Mouse (Mus musculus) forebrain, embryonic 11.5 days (tissue): Measurements from ENCODE around the gene Ahsg. TPM values are rescaled to one million over a fixed set of nuclear protein-coding genes. Genes with fewer than 3 reads are reported as not detected.
A peak's percentile ranks its signal among the peaks of the same experiment; 100 is the strongest.

Experiments used
- ATAC-seq: fragments of 200-750 bp; cut with Nextera tagmentation; replicated peaks from 2 replicates; pipeline ENCODE4 v1.8.0; 2017; ENCODE audit warnings: moderate TSS enrichment; ENCODE audit not compliant: low FRiP score
- DNase-seq: peaks from one replicate; pipeline ENCODE4 v3.0.0-alpha.2; 2017; ENCODE audit warnings: low spot score
- H3K27ac ChIP-seq: fragments of 300-500 bp; sonication (generic); 2 replicates; pipeline ENCODE4 v1.5.1; 2014; ENCODE audit warnings: low read depth, low read length
- H3K27me3 ChIP-seq: fragments of 300-500 bp; sonication (generic); 2 replicates; pipeline ENCODE4 v1.6.1; 2014; ENCODE audit warnings: mild to moderate bottlenecking, low read length, mixed read lengths; ENCODE audit not compliant: control insufficient read depth, insufficient read depth
- H3K36me3 ChIP-seq: fragments of 300-500 bp; sonication (generic); 2 replicates; pipeline ENCODE4 v1.6.1; 2014; ENCODE audit warnings: mild to moderate bottlenecking, low read length, moderate library complexity, mixed read lengths; ENCODE audit not compliant: control insufficient read depth, insufficient read depth
- H3K4me1 ChIP-seq: fragments of 300-500 bp; sonication (generic); replicated peaks from 2 replicates; pipeline ENCODE4 v1.6.1; 2014; ENCODE audit warnings: low read length, mixed read lengths; ENCODE audit not compliant: control insufficient read depth, insufficient read depth
- H3K4me2 ChIP-seq: fragments of 300-500 bp; sonication (generic); 2 replicates; pipeline ENCODE4 v1.6.1; 2014; ENCODE audit warnings: low read depth, mild to moderate bottlenecking, low read length, moderate library complexity, mixed read lengths; ENCODE audit not compliant: severe bottlenecking
- H3K4me3 ChIP-seq: fragments of 300-500 bp; sonication (generic); 2 replicates; pipeline ENCODE4 v1.5.1; 2014; ENCODE audit warnings: low read depth, low read length
- H3K9ac ChIP-seq: fragments of 300-500 bp; sonication (generic); 2 replicates; pipeline ENCODE4 v1.6.1; 2014; ENCODE audit warnings: low read length
- H3K9me3 ChIP-seq: fragments of 300-500 bp; sonication (generic); 2 replicates; pipeline ENCODE4 v1.6.1; 2016; ENCODE audit warnings: low read length, mixed read lengths; ENCODE audit not compliant: control insufficient read depth
- WGBS: fragments of 180-500 bp; shearing (Covaris S2); extraction: QIAGEN DNeasy Blood & Tissue Kit; methylation state at CpG from one replicate; pipeline ENCODE4 v1.1.7; 2014; 5-methylcytosine and 5-hydroxymethylcytosine counted together
- polyA plus RNA-seq: library from polyadenylated mRNA; unstranded; fragments of >200 nt; fragmentation: Nextera tagmentation; extraction: Ambion mirVana; gene quantifications from 2 replicates; pipeline ENCODE4 v1.2.1, GENCODE M21; 2014

Gene Ahsg
- polyA plus RNA-seq, 1 experiment from 2014 or later: not detected

DNA sequence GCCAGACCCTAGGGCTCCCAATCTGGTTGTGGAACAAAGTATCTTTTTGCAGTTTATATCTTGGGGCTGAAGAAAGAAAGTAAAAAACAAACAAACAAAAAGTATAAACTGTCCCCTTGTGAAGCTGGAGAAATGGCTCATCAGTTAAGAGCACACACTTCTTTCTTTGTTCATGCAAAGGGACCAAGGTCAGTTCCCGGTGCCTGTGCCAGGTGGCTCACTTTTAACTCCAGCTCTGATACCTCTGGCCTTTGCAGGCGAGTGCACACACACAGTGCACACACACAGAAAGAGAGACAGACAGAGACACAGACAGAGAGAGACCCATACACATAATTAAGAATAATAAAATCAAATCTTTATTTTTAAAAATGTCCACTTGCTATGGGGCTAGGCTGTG is 5.5 kb downstream of the Ahsg start:
- WGBS: 71% methylated on average over 2 of the region's 2 CpGs
- Histone ChIP-seq H3K9ac (no peak overlapping the region), H3K27ac (no peak overlapping the region), H3K4me1 (0 out of 2 replicates have a peak, but pooled peaks cover 2% of the 10 kb centered on the region), H3K4me3 (no peak overlapping the region), H3K36me3 (no peaks in the 10 kb centered on the region), H3K27me3 (no peaks in the 10 kb centered on the region), H3K9me3 (no peaks in the 10 kb centered on the region), H3K4me2 (no peak overlapping the region)
- DNase-seq (no peak), ATAC-seq (no peak)

DNA sequence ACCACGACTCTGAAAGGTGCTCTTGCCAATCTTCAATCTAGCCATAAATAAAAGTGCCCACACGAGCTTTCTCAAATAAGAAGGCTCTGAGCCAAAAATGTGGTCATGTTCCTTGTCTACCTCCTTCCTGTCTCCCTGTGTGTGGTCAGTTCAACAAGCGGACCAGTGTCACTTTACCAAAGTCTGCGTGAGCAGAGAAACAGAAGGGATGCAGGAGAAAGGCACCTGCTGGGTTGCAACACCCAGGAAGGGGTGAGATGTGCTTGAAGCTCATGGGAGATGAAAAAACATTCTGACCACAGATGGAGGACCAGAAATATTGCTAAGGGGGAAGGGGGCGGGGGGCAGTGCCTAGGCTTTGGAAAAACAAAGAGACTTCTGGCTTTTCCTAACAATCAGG is 8.3 kb downstream of the Ahsg start:
- no peaks in the 10 kb centered on the region for H3K36me3 ChIP-seq
- 68% methylated on average over 5 of the region's 5 CpGs for WGBS
- no peak overlapping the region for H3K27ac ChIP-seq
- H3K9ac ChIP-seq: no peak overlapping the region
- DNase-seq (no peak), ATAC-seq (no peak)
- H3K4me1 ChIP-seq: 0 out of 2 replicates have a peak, but pooled peaks cover under 1% of the 10 kb centered on the region
- H3K4me3 ChIP-seq: no peak overlapping the region
- no peaks in the 10 kb centered on the region for H3K9me3 ChIP-seq
- H3K27me3 ChIP-seq: no peaks in the 10 kb centered on the region
- no peak overlapping the region for H3K4me2 ChIP-seq

DNA sequence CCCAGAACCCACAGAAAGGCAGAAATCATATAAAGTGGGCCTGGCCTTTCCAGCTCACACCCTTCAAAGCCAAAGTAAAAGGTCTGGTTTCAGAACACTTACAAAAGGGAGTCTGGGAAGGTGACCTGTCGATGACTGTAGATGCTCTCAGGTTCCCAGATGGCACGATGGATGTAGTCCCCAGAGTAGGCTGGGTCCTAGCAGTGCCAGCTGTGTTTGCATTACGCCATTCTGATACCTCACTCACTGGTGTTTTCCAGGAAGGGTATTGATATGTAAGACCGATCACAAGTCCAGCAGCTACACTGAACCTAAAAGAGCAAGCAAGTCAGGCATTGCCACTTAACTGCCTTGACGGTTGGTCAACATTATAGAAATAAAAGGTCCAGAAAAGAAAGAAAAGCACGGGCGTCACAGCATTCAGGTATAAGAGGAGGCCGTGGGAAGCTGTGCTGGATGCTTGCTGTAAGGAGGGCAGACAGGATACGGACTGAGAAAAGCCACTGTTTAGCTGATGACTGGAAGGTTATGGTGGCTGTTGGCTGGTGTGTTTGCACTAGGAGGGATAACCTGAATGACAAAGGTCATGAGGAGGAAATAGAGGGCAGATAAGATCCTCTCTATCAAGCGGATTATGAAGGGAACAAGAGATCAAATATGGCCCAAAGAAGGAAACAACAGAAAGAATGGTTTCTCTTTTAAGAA is 8.9 kb downstream of the Ahsg start:
- no peak for ATAC-seq
- H3K9ac ChIP-seq: no peak overlapping the region
- 85% methylated on average over 10 of the region's 10 CpGs for WGBS
- no peaks in the 10 kb centered on the region for H3K4me1 ChIP-seq
- no peaks in the 10 kb centered on the region for H3K36me3 ChIP-seq
- no peaks in the 10 kb centered on the region for H3K9me3 ChIP-seq
- H3K4me3 ChIP-seq: no peak overlapping the region
- no peak overlapping the region for H3K4me2 ChIP-seq
- DNase-seq: no peak
- H3K27me3 ChIP-seq: no peaks in the 10 kb centered on the region
- no peak overlapping the region for H3K27ac ChIP-seq

DNA sequence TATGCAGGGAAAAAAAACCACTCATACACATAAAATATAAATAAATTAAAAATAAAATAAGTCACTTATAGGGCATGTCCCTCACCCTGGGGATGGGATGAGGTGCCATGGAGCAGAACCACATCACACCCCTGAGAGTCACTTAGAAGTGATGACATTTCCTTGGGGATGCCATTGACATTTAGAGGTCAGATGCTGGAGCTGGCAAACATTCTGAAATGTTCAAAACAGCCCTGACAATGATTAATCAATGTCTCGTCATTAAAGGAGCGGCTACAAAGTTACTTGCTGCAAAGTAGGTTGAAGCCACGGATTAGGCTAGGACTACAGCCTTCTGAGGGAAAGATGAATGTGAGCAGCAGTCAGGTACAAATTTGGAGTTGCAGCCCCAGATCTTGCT is 10.2 kb downstream of the Ahsg start:
- no peak overlapping the region for H3K9ac ChIP-seq
- no peaks in the 10 kb centered on the region for H3K4me1 ChIP-seq
- no peak for DNase-seq
- no peak overlapping the region for H3K4me2 ChIP-seq
- H3K4me3 ChIP-seq: no peak overlapping the region
- H3K9me3 ChIP-seq: no peaks in the 10 kb centered on the region
- 85% methylated on average over 3 of the region's 3 CpGs for WGBS
- H3K36me3 ChIP-seq: no peaks in the 10 kb centered on the region
- no peak for ATAC-seq
- H3K27me3 ChIP-seq: no peaks in the 10 kb centered on the region
- no peak overlapping the region for H3K27ac ChIP-seq

DNA sequence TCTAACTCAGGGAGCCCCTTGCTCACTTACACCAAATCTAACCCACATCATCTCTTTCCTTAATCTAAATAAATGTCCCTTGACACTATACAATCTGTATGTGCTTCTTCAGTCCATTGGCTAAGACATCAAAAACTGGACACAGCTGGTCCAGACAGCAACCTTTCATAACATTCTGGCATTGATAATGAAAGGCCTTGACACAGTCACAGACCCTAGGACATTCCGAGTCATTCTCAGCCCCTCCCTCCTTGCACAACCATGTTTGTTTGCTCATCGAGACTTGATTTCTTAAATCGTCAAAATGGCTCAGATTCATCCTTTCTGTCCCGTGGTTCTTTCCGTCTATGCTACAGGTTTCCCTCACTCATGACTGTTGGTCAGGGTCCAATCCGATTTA is 18.2 kb downstream of the Ahsg start:
- H3K27ac ChIP-seq: no peak overlapping the region
- no peaks in the 10 kb centered on the region for H3K27me3 ChIP-seq
- H3K9ac ChIP-seq: no peak overlapping the region
- no peaks in the 10 kb centered on the region for H3K9me3 ChIP-seq
- no peak for DNase-seq
- H3K4me1 ChIP-seq: no peaks in the 10 kb centered on the region
- ATAC-seq: no peak
- H3K36me3 ChIP-seq: no peaks in the 10 kb centered on the region
- no peak overlapping the region for H3K4me3 ChIP-seq
- WGBS: 89% methylated on average over 6 of the region's 6 CpGs
- H3K4me2 ChIP-seq: no peak overlapping the region

DNA sequence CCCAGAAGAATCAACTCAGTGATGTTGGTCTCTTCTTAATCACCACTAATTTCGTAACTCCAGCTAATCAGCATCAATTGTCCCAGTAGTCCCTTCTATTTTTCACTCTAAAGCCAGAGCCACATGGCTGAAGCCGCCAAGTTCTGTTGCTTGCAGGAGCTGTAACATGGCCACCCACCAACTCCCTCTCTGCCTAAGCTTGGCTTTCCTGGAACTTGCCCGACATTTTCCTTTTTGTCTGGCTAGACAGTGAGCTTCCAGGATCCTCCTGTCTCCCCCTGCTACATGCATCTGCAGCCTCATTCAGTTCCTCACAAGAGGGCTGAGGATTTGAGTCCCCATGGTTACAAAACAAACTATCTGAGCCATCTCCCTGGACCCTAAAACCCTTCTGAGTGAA is 20.9 kb downstream of the Ahsg start:
- Histone ChIP-seq H3K9ac (no peak overlapping the region), H3K27ac (no peak overlapping the region), H3K4me1 (no peaks in the 10 kb centered on the region), H3K36me3 (no peaks in the 10 kb centered on the region), H3K27me3 (no peaks in the 10 kb centered on the region), H3K4me2 (no peak overlapping the region), H3K4me3 (no peak overlapping the region), H3K9me3 (no peaks in the 10 kb centered on the region)
- WGBS: 84% methylated on average over 3 of the region's 3 CpGs
- ATAC-seq: no peak
- DNase-seq: peak; percentile 9

DNA sequence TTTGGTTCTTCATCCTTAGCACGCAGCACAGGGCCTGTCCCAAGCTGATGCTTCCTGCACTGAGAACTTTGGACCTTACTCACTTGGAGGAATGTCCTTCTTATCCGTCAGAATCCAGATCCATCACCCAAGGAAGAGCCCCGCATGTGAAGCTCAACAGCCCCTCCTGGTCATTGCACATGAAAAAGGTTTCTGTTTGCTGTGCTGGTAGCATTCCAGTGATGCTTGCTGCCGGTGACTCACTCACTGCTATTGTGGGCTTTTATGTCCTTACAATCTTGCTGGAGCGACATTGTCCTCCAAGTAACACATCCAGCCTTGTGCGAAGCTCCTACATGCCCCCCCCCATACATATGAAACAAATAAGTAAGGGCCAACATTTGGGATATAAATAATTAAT is 21.8 kb downstream of the Ahsg start:
- H3K9me3 ChIP-seq: no peaks in the 10 kb centered on the region
- H3K4me2 ChIP-seq: no peak overlapping the region
- ATAC-seq (no peak), DNase-seq (peak; percentile 41)
- H3K27ac ChIP-seq: no peak overlapping the region
- no peak overlapping the region for H3K9ac ChIP-seq
- no peak overlapping the region for H3K4me3 ChIP-seq
- no peaks in the 10 kb centered on the region for H3K27me3 ChIP-seq
- no peaks in the 10 kb centered on the region for H3K36me3 ChIP-seq
- WGBS: 86% methylated on average over 6 of the region's 6 CpGs
- no peaks in the 10 kb centered on the region for H3K4me1 ChIP-seq

DNA sequence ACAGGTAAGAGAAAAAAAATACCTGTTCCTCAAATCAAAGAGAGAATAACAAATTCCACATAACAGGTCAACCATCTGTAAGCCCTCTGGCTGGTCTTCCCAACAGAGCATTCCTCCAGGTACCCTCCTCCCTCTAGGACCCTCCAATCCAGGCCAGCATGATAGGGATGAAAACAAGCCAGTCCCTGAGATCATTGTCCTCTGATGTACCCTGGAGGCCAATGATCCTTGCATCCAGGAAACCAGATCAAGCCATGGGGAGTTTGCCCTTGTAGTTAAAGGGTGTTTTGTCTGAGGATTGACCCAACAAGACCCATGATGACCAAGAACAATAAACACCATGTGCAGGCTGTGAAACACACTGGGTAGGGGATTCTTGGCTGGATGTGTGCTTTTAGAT is 23.2 kb downstream of the Ahsg start:
- no peak for ATAC-seq

DNA sequence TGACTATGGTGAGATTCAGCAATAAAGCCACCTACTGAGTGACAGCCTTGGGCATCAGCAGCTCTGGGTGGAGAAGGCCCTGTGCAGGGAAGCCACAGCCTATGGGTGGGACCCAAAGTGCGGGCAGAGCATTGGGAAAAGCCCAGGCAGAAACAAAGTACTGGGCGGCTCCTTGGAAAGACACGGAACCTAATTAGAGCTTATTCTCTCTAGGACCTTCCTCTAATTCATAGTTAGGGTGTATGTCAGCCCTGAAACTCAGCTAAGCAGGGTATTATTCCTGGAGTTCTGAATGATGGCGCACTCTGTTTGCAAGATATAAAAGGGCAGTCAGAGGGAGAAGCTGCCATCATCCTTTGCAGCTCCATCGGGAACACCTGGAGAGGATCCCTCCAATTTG is 27.0 kb downstream of the Ahsg start, which contains the start of gene Fetub:
TSS of gene Fetub (plus strand) at position 301 of the 400 bp plus-strand sequence.
- Histone ChIP-seq H3K9me3 (no peaks in the 10 kb centered on the region), H3K9ac (no peak within 1 kb of the TSS), H3K4me1 (no peaks in the 10 kb centered on the region), H3K27me3 (no peaks in the 10 kb centered on the region), H3K4me2 (no peak within 1 kb of the TSS), H3K4me3 (no peak within 1 kb of the TSS), H3K36me3 (no peaks in the 10 kb centered on the region), H3K27ac (no peak within 1 kb of the TSS)
- ATAC-seq (no peak), DNase-seq (no peak)
- WGBS: 85% methylated on average over 5 of the region's 5 CpGs

More for the DNA sequence above, 23.2 kb downstream of the Ahsg start:
- H3K4me3 ChIP-seq: no peak overlapping the region
- H3K36me3 ChIP-seq: no peaks in the 10 kb centered on the region
- no peaks in the 10 kb centered on the region for H3K9me3 ChIP-seq
- no peaks in the 10 kb centered on the region for H3K27me3 ChIP-seq
- DNase-seq: peak; percentile 8
- no peak overlapping the region for H3K4me2 ChIP-seq
- H3K27ac ChIP-seq: no peak overlapping the region
- H3K4me1 ChIP-seq: no peaks in the 10 kb centered on the region
- no peak overlapping the region for H3K9ac ChIP-seq
